Mouse (Mus musculus) lung, postnatal 0 days (tissue): ENCODE results near the gene Neurl3.

Experiments used
- CTCF ChIP-seq: IDR thresholded peaks from 2 replicates; pipeline ENCODE4 v1.5.1; 2016; ENCODE audit warnings: antibody characterized with exemption, mild to moderate bottlenecking
- EP300 ChIP-seq: IDR thresholded peaks from 2 replicates; pipeline ENCODE4 v1.6.1; 2016; ENCODE audit warnings: antibody characterized with exemption, mild to moderate bottlenecking, control low read depth

DNA sequence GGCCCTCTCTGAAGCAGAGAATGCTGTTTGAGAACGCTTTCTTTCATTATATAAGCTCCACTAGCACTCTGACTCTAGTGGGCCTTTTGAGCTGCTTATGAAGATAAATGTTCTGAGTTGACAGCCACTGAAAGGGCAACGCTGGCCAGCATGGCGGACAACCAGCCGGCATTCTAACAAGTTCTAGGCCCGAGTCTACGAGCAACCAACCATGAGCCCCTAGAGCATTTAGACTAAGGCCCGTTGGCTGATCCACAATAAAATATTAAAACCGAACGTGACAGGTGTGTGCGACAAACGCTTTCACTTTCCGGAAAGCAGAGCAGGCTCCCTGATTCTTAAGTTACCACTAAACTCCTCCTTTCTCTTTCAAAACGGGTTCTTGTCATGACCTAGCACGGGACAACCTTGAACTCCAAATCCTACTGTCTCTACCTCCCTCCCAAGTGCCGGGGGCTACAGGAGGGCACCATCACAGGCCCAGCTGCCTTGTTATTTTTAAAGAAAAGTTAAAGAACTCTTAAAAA, 32.5 kb downstream of the Neurl3 start:
- no peak for TF ChIP-seq CTCF
- TF ChIP-seq EP300: no peak
